Mouse (Mus musculus): ENCODE measurements around the gene Bahcc1.

- TF ChIP-seq CTCF (IDR thresholded peaks at IDR 0.05; ENCODE audit: insufficient read depth, low read length) (no peak), POLR2A (IDR thresholded peaks at IDR 0.05; ENCODE audit: borderline replicate concordance, extremely low read depth, low read depth, low read length) (no peak)
These were observed 107.3 kb downstream of the Bahcc1 start for GRCm38 (mm10) chr11:120339978-120340513.
